In genomic region chr5:151367881-151368394, GRCm38 (mm10) we compare ENCODE assay signal across 7 mouse cellular contexts.
A peak's percentile ranks its signal among the peaks of the same experiment; 100 is the strongest.
DNase-seq lines count a peak whose midpoint lies in the region; ATAC-seq and TF ChIP-seq lines count a peak whose summit lies in the region.

No protein-coding gene starts in this region.

- no peak for TF ChIP-seq POLR2A in bone marrow, adult 2 months (IDR thresholded peaks at IDR 0.05; ENCODE audit: borderline replicate concordance, control insufficient read depth, low read depth, low read length)
- no peak for TF ChIP-seq POLR2A in lung, adult 2 months (IDR thresholded peaks at IDR 0.05; ENCODE audit: borderline replicate concordance, extremely low read depth, low read depth, low read length)

- no peaks in the 10 kb centered on the region; the same call in 1 of the 2 replicates for H3K4me1 ChIP-seq in bone marrow, adult 2 months (ENCODE audit: control insufficient read depth, insufficient read depth, low read length)
- peaks cover 14% of the 10 kb centered on the region for H3K4me1 ChIP-seq in forebrain, embryonic 13.5 days
- peaks cover 13% of the 10 kb centered on the region for H3K4me1 ChIP-seq in intestine, embryonic 14.5 days (replicated peaks; ENCODE audit: control insufficient read depth, insufficient read depth, low read length)
- peaks cover 3% of the 10 kb centered on the region; the same call in 1 of the 2 replicates for H3K4me1 ChIP-seq in lung, adult 2 months (ENCODE audit: control insufficient read depth, insufficient read depth, low read length)

- H3K27me3 ChIP-seq in forebrain, embryonic 13.5 days = no peaks in the 10 kb centered on the region
- H3K27me3 ChIP-seq in intestine, embryonic 14.5 days (replicated peaks; ENCODE audit: control insufficient read depth, insufficient read depth, low read length) = no peaks in the 10 kb centered on the region

- H3K27ac ChIP-seq in bone marrow, adult 2 months (ENCODE audit: control insufficient read depth, insufficient read depth, low read depth, low read length, poor library complexity) = peak overlapping the region; percentile 98
- H3K27ac ChIP-seq in forebrain, embryonic 13.5 days = peak overlapping the region; percentile 94
- H3K27ac ChIP-seq in intestine, embryonic 14.5 days (ENCODE audit: low read depth) = peak overlapping the region; percentile 99

- ATAC-seq in forebrain, embryonic 13.5 days = peak; percentile 43
- ATAC-seq in intestine, embryonic 14.5 days (replicated peaks; ENCODE audit: low FRiP score, low TSS enrichment, low read depth) = peak; percentile 32

- H3K9ac ChIP-seq in forebrain, embryonic 13.5 days = peak overlapping the region; percentile 72
- peak overlapping the region; percentile 79 for H3K9ac ChIP-seq in intestine, embryonic 14.5 days (ENCODE audit: low read length)

- peak; percentile 52 for DNase-seq in right cerebral cortex, adult 18-20 months
- no peak for DNase-seq in right cerebral cortex, postnatal 25 days
- DNase-seq in intestine, embryonic 14.5 days (ENCODE audit: low spot score) = no peak
- DNase-seq in lung, adult 2 months = no peak
- DNase-seq in ovary, adult 18-20 months (ENCODE audit: low spot score) = peak; percentile 39

- peak overlapping the region; percentile 59 for H3K4me2 ChIP-seq in forebrain, embryonic 13.5 days
- H3K4me2 ChIP-seq in intestine, embryonic 14.5 days (ENCODE audit: low read length) = peak overlapping the region; percentile 74

- H3K36me3 ChIP-seq in forebrain, embryonic 13.5 days (ENCODE audit: poor library complexity, severe bottlenecking) = no peaks in the 10 kb centered on the region
- no peaks in the 10 kb centered on the region for H3K36me3 ChIP-seq in intestine, embryonic 14.5 days (ENCODE audit: control insufficient read depth, insufficient read depth, low read length)

- 4% methylated on average over 16 of the region's 16 CpGs for WGBS in bone marrow, adult 2 months
- WGBS in forebrain, embryonic 13.5 days = 9% methylated on average over 16 of the region's 16 CpGs
- 5% methylated on average over 16 of the region's 16 CpGs for WGBS in intestine, embryonic 14.5 days
- 3% methylated on average over 16 of the region's 16 CpGs for WGBS in lung, adult 2 months

- no peak for TF ChIP-seq CTCF in bone marrow, adult 2 months (IDR thresholded peaks at IDR 0.05; ENCODE audit: control insufficient read depth, insufficient read depth, low read length)
- no peak for TF ChIP-seq CTCF in lung, adult 2 months (IDR thresholded peaks at IDR 0.05; ENCODE audit: insufficient read depth, low read length)

- no peaks in the 10 kb centered on the region for H3K9me3 ChIP-seq in forebrain, embryonic 13.5 days (replicated peaks)
- no peaks in the 10 kb centered on the region for H3K9me3 ChIP-seq in intestine, embryonic 14.5 days (ENCODE audit: control insufficient read depth, low read length)

- peak overlapping the region; percentile 69 for H3K4me3 ChIP-seq in bone marrow, adult 2 months (replicated peaks; ENCODE audit: control insufficient read depth, low read depth, low read length)
- H3K4me3 ChIP-seq in forebrain, embryonic 13.5 days = peak overlapping the region; percentile 51
- H3K4me3 ChIP-seq in intestine, embryonic 14.5 days (ENCODE audit: low read depth, low read length) = peak overlapping the region; percentile 59
- H3K4me3 ChIP-seq in lung, adult 2 months (replicated peaks; ENCODE audit: extremely low read depth, low read depth, low read length) = peak overlapping the region; percentile 69

Comparison
In these comparisons a context has a peak if more than half of its experiments do, and no peak if none do; other contexts are left out.
1. DNase-seq: peak in right cerebral cortex, adult 18-20 months (single experiment) and ovary, adult 18-20 months (single experiment); none in right cerebral cortex, postnatal 25 days (single experiment), intestine, embryonic 14.5 days (single experiment) and lung, adult 2 months (single experiment).
2. Peak in every context shown above with its lines, with median percentiles within 50 percentile points of each other: H3K27ac ChIP-seq and H3K4me3 ChIP-seq.